Mouse (Mus musculus) erythroblast, embryonic 14.5 days (primary cell): ENCODE data around the gene Nlrp4a.

Experiments
- GATA1 ChIP-seq: IDR thresholded peaks from 2 replicates; pipeline ENCODE4 v1.6.1; 2012; ENCODE audit warnings: low read length, inconsistent platforms, mixed read lengths
- TAL1 ChIP-seq: IDR thresholded peaks from 3 replicates; pipeline ENCODE4 v1.6.1; 2012; ENCODE audit warnings: low read length, inconsistent platforms, mixed read lengths

DNA sequence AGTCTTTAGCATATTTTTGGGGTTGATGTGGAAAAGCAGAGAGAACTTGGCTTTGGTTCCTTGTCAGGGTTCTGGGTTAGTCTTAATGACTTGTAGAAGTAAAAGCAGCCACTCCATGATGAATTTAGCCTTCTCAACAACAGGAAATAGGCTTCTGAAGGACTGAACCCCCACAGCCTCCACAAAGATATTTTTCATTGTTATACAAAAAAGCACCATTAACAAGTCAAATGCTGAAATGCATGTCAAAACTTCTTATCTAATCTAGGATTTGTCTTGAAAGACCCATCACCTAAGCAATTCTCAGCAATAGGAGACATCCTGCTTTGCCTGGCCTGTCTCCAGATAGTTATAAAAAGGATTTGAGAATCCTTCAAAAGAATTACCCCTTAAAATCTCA lies 41.8 kb downstream of the Nlrp4a start:
- TF ChIP-seq TAL1: no peak
- TF ChIP-seq GATA1: no peak
